Mouse (Mus musculus): ENCODE results near the gene Gabrr2. TPM values are rescaled to one million over a fixed set of nuclear protein-coding genes. Genes with fewer than 3 reads are reported as not detected.

Gabrr2 gene
- total RNA-seq, 2 experiments from 2014 or later, result not detected

Other genes starting within 250 kb of the Gabrr2 start
- gene Ankrd6, start 112.2 kb upstream of the Gabrr2 start, total RNA-seq (2014; fragmentation: Nextera tagmentation), result 0.62 and 0.82 TPM in 2 replicates
- gene Ankrd6, start 112.2 kb upstream of the Gabrr2 start, total RNA-seq (2017), result 0.26 and 0.98 TPM in 2 replicates
- not detected in 2 replicates for gene Rragd, start 80.0 kb upstream of the Gabrr2 start, total RNA-seq (2014; fragmentation: Nextera tagmentation)
- not detected in 2 replicates for gene Rragd, start 80.0 kb upstream of the Gabrr2 start, total RNA-seq (2017)
- 40.3 and 41.6 TPM in 2 replicates for gene Ube2j1, start 31.6 kb upstream of the Gabrr2 start, total RNA-seq (2014; fragmentation: Nextera tagmentation)
- gene Ube2j1, start 31.6 kb upstream of the Gabrr2 start, total RNA-seq (2017), result 51.5 and 52.6 TPM in 2 replicates
- not detected in 2 replicates for gene Gabrr1, start 69.5 kb downstream of the Gabrr2 start, total RNA-seq (2014; fragmentation: Nextera tagmentation)
- not detected in 2 replicates for gene Gabrr1, start 69.5 kb downstream of the Gabrr2 start, total RNA-seq (2017)
- not detected in 2 replicates for gene Pm20d2, start 126.7 kb downstream of the Gabrr2 start, total RNA-seq (2014; fragmentation: Nextera tagmentation)
- 0.62 TPM in 1 of 2 replicates, not detected in the other for gene Pm20d2, start 126.7 kb downstream of the Gabrr2 start, total RNA-seq (2017)
- gene Srsf12, start 146.0 kb downstream of the Gabrr2 start, total RNA-seq (2014; fragmentation: Nextera tagmentation), result not detected in 2 replicates
- not detected in 2 replicates for gene Srsf12, start 146.0 kb downstream of the Gabrr2 start, total RNA-seq (2017)
- gene Pnrc1, start 227.2 kb downstream of the Gabrr2 start, total RNA-seq (2014; fragmentation: Nextera tagmentation), result 48.2 and 55.2 TPM in 2 replicates
- gene Pnrc1, start 227.2 kb downstream of the Gabrr2 start, total RNA-seq (2017), result 66.8 and 116 TPM in 2 replicates
- gene Rngtt, start 247.3 kb downstream of the Gabrr2 start, total RNA-seq (2014; fragmentation: Nextera tagmentation), result 25.7 and 41.5 TPM in 2 replicates
- gene Rngtt, start 247.3 kb downstream of the Gabrr2 start, total RNA-seq (2017), result 39.6 and 45.8 TPM in 2 replicates